Mouse (Mus musculus) embryonic fibroblast, embryonic 13.5 days (primary cell): ENCODE data around the gene Becn1.

Experiments used
- CTCF ChIP-seq: IDR thresholded peaks from 2 replicates; pipeline ENCODE4 v1.5.1; 2011; ENCODE audit warnings: mild to moderate bottlenecking, control low read depth, low read length, moderate library complexity, borderline replicate concordance; ENCODE audit not compliant: insufficient read depth
- POLR2A ChIP-seq: IDR thresholded peaks from 2 replicates; pipeline ENCODE4 v1.6.1; 2011; ENCODE audit warnings: low read depth, mild to moderate bottlenecking, control low read depth, low read length, moderate library complexity

DNA sequence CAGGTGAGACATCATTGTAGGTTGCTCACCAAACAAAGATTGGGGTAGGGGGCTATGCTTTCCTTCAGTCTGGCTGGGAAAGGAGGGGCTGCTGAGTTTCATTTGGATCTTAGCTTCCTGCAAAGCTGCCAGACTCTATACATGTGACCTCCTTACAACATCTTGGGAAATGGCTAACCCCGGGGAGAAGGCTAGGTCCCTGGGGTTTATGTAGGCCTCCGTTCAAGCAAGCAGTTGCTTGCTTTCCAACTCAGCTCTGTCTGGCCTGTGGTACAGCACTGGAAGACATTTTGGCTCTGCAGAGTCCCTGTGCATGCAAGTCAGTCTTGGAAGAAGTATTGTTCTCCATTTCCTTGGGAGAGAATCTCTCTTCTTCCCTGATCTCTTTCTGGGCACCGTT lies 30.5 kb upstream of the Becn1 start:
- TF ChIP-seq CTCF (no peak), POLR2A (no peak)
